In genomic region chr3:89216407-89216806, GRCm38 (mm10) we compare ENCODE assay signal across 1 mouse cellular context.
TF ChIP-seq lines count a peak whose summit lies in the region.

No protein-coding gene starts in this region.

TF ChIP-seq in ES-E14, 5 proteins besides CTCF, POLR2A, EP300 and RAD21:
- TF ChIP-seq ZNF384 (IDR thresholded peaks at IDR 0.05; ENCODE audit: low read depth, low read length), result peak; percentile 91
